Mouse (Mus musculus) v-Abl transformed pro-B cells (cell line): ENCODE measurements around the gene Stk17b.

Source experiments
- in situ Hi-C, 2 experiments: fragments of 400-800 bp; cut with MboI; formaldehyde crosslinking; loops; one replicate each; pipeline ENCODE4 v1.15.1; 2025; ENCODE audit not compliant: unreplicated experiment in 2 of 2

The Stk17b gene

DNA sequence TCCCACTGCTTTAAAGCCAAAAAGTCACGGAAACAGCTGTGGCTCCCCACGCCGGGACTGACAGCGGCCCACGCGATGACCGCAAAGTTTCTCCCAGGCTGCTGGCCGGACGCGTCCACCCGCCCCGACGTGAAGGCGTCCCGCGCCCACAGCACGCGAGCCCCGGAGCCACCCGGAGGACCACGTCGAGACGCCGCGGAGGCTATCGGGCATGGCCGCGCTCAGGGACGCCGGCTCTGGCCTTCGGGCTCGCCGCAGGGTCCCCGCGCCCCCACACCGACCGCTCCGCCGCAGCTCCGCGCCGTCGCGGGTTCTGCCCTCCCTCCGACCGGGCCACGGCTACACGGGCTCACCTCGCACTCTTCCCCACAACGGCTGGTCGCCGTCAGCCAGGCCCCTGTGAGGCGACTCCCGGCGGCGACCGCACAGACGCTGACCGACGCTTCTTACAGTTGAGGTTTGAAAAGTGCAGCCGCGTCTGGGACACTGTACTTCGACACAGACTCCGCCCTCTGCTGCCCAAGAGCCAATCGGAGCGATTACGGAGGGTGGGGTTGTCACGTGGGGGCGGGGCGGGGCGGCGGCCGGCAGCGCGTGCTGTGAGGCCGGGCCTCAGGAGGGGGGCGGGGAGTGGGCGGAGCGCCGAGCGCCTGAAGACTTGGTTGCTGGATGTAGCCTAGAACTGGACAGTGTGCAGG, at the start of gene Stk17b:
Gene Stk17b (minus strand): TSS at position 504 of the 698 bp plus-strand sequence.
- in situ Hi-C loops: loop anchor here in 1 of 2 experiments (25.0 kb wide), 1 partner anchor 1773 kb away; no protein-coding TSS in a partner anchor

DNA sequence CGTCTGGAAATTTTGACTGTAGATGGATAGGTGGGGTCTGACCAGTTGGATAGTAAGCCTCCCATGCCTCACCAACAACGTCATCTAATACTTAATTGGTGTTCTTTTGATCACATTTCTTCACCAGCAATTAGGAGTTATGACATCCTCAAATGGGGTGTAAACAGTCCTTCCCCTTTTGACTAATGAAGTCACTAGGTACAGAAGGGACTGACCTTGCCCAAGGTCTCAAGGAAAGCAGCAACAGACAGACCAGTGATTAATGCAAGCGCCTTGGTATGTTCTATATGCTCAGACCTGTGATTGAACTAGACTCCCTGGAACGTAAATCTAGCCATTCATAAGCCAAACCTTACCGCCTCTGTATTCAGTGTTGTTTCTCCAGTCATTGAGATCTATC, 45.3 kb upstream of the Stk17b start:
- in situ Hi-C loops: no loop called here

- in situ Hi-C loops: no loop called here
Observed at GRCm38 (mm10) chr1:53829089-53829488, 44.1 kb upstream of the Stk17b start.

DNA sequence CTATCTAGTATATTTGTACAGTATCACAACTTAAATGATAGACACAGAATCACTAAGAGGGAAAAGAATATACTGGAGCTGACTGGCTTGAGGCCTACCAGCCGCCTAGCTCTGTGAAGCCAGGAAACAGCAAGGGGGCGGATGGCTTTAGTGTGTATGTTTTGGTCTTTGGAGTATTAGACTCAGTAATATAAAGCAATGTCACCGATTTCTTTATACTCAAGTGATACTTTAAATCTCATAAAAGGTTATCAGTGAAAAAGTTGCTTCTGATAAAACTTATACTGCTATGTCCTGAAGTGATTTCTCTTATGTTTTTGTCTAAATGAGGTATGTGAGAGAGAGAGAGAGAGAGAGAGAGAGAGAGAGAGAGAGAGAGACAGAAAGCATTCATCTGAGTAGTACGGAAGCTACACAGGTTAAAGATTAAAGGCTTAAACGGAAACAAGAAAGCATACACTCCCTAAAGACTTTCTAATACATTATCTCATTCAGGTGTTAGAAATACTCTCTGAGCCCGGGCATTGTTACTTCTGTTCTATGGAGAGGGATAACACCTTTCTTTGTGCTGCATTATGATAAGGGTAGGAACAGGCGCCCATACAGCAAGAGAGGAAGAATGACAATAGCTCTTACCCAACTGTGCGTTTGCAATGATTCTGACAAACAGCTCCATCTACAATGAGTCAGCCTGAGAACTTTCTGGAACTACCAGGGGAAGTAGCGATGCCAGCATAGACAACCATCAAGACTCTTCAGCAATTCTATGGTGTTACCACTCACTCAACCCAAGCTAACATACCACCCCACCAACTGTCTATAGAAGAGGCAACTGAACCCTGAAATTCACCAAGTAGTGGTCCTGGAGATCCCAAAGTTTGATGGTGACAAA, 39.7 kb upstream of the Stk17b start:
- in situ Hi-C loops: no loop called here

GRCm38 (mm10) chr1:53823687-53824445, 38.8 kb upstream of the Stk17b start:
- in situ Hi-C loops: no loop called here

- in situ Hi-C loops: no loop called here
Observed at GRCm38 (mm10) chr1:53821983-53822382, 37.0 kb upstream of the Stk17b start.

GRCm38 (mm10) chr1:53820041-53820632, 35.1 kb upstream of the Stk17b start:
- in situ Hi-C loops: no loop called here

DNA sequence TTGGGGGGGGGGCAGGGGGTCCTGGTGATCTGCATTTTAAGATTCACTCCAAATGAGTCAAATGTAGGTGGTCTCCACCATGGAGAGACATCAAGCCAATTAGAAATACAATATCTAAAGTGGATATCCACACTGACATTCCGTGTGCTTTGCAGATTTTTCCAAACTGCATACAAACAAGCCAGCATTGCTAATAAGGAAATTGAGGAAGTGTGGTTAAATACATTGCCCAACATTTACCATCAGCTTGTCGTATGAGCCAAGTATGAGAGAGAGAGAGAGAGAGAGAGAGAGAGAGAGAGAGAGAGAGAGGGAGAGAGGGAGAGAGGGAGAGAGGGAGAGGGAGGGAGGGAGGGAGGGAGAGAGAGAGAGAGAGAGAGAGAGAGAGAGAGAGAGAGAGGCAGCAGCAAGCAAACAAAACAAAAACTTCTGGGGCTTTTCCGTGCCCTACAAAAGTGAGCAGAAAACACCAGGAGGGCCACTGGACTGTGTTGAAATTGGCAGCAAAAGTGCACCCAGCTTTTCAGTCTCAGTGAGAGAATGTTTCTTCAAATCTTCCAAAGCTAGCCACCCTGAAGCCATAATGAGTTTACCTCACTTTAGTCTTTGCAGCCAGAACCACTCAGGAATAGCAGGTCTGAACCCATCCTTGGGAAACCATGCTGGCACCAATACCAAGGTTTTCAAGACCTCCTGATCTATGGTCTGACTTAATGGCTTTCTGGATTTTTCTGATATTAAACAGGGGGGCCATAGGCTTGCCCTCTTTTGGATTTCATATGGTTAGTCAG, 33.2 kb upstream of the Stk17b start:
- in situ Hi-C loops: no loop called here

DNA sequence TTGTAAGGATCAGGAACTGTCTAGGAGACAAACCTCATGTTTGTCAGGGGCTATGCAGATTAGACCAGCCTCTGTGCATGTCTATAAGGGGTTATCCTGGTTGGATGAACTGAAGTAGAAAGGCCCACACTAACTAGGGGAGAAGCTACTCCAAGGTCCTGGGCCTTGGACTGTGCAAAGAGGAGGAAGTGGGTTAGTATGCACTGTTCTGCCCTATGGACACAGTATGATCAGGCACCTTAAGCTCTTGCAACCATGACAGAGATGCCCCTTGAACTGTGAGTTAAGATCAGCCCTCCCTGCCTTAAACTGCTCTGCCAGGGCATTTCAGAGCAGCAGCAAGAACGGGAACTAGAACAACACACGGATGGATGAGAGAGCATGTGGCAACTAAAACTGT, 31.3 kb upstream of the Stk17b start:
- in situ Hi-C loops: no loop called here

GRCm38 (mm10) chr1:53814077-53814705, 29.2 kb upstream of the Stk17b start:
- in situ Hi-C loops: no loop called here

DNA sequence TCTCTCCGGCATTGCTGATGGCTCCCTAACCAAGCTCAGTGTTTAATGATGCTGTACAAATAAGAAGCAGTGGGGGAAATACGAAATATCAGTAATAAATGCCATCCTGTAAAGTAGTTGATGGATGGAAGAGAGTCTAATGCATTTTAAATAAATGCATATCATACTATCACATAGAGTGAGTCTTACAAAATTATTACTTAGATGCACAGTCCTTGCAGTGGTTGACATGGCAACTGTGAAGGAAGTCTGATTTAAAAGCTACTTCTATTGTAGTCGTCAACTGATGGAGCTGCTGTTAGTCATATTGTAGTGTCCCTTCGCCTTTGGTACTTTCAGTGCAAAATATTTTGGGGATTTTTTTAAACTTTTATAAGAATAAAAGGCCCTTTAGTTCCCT, 26.9 kb upstream of the Stk17b start:
- in situ Hi-C loops: no loop called here

DNA sequence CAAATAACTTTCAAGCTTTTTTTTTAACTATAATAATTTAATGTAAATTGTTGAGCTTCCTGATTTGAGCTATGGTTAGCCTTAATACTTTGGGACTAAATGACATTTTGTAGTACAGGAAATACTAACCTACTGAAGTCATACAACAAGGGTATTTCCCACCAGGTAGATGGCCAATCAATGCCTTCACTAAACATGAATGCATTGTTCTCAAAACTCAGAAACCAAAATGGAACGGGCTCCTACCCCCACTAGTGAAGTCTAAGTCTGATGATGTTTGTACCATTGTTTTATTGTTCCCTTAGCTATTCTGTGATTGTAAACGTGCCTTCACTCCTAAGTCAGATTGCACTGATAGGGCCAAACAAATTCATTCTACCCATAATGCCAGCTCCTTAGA, 23.2 kb upstream of the Stk17b start:
- in situ Hi-C loops: no loop called here

DNA sequence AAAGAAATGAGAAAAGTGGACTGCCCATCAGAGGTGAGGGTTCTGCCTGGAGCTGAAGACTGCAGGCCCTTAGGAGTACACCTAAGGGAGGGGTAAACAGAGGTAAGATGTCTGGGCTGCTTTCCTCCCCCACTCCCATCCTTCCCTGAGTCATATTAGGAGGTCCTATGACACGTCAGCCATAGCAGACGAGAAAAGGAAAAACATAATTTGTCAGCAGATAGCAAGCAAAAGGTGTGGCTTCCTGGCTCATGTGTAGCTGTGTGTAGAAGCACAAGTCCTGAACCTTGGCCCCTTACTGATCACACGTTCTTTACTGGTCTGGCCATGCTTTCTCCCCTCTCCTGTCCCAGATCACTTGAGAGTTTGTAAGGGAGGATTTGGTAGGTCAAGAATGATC, 12.8 kb upstream of the Stk17b start:
- in situ Hi-C loops: loop anchor here in 1 of 2 experiments (25.0 kb wide), 1 partner anchor 1786 kb away; no protein-coding TSS in a partner anchor

DNA sequence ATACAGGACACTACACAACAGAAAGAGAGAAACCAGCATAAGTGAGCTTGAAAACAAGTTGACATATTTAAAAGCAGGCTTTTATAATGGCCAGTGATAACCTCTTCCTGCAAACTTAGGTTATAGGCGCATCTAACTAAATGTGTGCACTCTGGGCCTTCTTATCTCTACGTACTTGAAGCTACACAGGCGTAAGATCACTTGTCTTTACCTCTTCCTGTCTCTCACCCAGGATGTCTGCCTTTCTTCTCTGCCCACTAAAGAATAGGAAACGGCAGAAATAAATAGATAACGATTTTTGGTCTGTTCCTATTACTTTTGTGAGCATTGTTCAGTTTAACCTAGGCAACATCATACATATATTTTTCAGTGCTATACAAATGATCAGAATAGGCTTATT, 12.1 kb upstream of the Stk17b start:
- in situ Hi-C loops: loop anchor here in 1 of 2 experiments (25.0 kb wide), 1 partner anchor 1785 kb away; no protein-coding TSS in a partner anchor

DNA sequence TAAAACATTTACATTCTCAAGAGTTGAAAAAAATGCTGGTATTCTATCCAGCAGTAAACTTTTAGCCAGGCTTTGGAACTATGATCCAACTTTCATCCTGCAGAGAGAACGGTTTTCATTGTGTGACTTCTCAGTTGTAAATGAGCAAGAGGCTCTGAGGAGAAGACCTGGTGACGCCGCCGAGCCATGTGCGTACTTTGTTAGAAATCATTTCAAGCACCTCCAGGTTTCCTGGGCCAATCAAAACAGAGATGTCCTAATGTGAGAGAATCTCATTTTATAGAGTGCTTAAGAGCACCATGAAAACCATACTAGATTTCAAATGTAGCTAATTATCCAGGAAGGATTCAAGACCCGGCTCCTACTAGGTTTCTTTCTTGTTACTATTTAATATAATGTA, 11.2 kb upstream of the Stk17b start:
- in situ Hi-C loops: loop anchor here in 1 of 2 experiments (25.0 kb wide), 1 partner anchor 1784 kb away; no protein-coding TSS in a partner anchor

GRCm38 (mm10) chr1:53795591-53795990, 10.6 kb upstream of the Stk17b start:
- in situ Hi-C loops: loop anchor here in 1 of 2 experiments (25.0 kb wide), 1 partner anchor 1783 kb away; no protein-coding TSS in a partner anchor

DNA sequence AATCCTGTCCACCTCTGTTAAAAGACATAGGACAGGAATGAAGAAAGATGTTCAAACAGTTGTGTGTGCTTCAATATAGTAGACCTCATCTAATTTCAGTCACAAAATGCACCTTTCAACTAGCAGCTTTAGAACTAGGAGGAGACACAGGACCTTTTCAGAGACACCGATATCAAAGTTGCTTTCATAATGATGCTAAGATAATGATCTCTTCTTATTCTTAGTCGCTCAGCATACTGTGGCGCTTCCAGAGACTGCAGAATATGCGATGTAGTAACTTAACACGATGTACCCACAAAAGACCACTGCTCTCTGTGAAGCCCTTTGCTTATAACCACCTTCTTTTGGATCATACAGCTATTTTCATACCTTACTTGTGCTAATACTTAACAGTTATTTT, 10.1 kb upstream of the Stk17b start:
- in situ Hi-C loops: loop anchor here in 1 of 2 experiments (25.0 kb wide), 1 partner anchor 1783 kb away; no protein-coding TSS in a partner anchor

GRCm38 (mm10) chr1:53794279-53794678, 9.3 kb upstream of the Stk17b start:
- in situ Hi-C loops: loop anchor here (5.0 to 25.0 kb wide), 2 partner anchors 53 to 1782 kb away; no protein-coding TSS in a partner anchor

- in situ Hi-C loops: loop anchor here (5.0 to 25.0 kb wide), 2 partner anchors 56 to 1779 kb away; no protein-coding TSS in a partner anchor
Observed at GRCm38 (mm10) chr1:53791343-53791742, 6.3 kb upstream of the Stk17b start.
